Mouse (Mus musculus) liver, postnatal 0 days (tissue): ENCODE results near the gene Hspb1. TPM values are rescaled to one million over a fixed set of nuclear protein-coding genes. Genes with fewer than 3 reads are reported as not detected.

ENCODE experiments used
- ATAC-seq: fragments of 200-750 bp; cut with Nextera tagmentation; 2 replicates; pipeline ENCODE4 v1.8.0; 2017; ENCODE audit warnings: mild to moderate bottlenecking, moderate library complexity
- DNase-seq: peaks from one replicate; pipeline ENCODE4 v3.0.0-alpha.2; 2016
- H3K27ac ChIP-seq: fragments of 300-500 bp; sonication (generic); 2 replicates; pipeline ENCODE4 v1.5.1; 2014; ENCODE audit warnings: antibody characterized with exemption, moderate library complexity, mild to moderate bottlenecking, low read depth
- H3K27me3 ChIP-seq: fragments of 300-500 bp; sonication (generic); 2 replicates; pipeline ENCODE4 v1.6.1; 2014; ENCODE audit warnings: low read length, control low read depth, mixed read lengths; ENCODE audit not compliant: insufficient read depth
- H3K36me3 ChIP-seq: fragments of 300-500 bp; sonication (generic); replicated peaks from 2 replicates; pipeline ENCODE4 v1.6.1; 2014; ENCODE audit warnings: mild to moderate bottlenecking, control low read depth, low read length, moderate library complexity, mixed read lengths; ENCODE audit not compliant: insufficient read depth
- H3K4me1 ChIP-seq: fragments of 300-500 bp; sonication (generic); 2 replicates; pipeline ENCODE4 v1.6.1; 2014; ENCODE audit warnings: antibody characterized with exemption, mild to moderate bottlenecking, control low read depth; ENCODE audit not compliant: insufficient read depth
- H3K4me2 ChIP-seq: fragments of 300-500 bp; sonication (generic); 2 replicates; pipeline ENCODE4 v1.6.1; 2014; ENCODE audit warnings: low read depth, mild to moderate bottlenecking, low read length, moderate library complexity, mixed read lengths
- H3K4me3 ChIP-seq: fragments of 300-500 bp; sonication (generic); 2 replicates; pipeline ENCODE4 v1.5.1; 2014; ENCODE audit warnings: low read depth, low read length
- H3K9ac ChIP-seq: fragments of 300-500 bp; sonication (generic); replicated peaks from 2 replicates; pipeline ENCODE4 v1.6.1; 2014; ENCODE audit warnings: mild to moderate bottlenecking, moderate library complexity
- H3K9me3 ChIP-seq: fragments of 300-500 bp; sonication (generic); 2 replicates; pipeline ENCODE4 v1.6.1; 2016; ENCODE audit warnings: mild to moderate bottlenecking, control low read depth, low read length, mixed read lengths
- CTCF ChIP-seq: sonication (generic); IDR thresholded peaks from 2 replicates; pipeline ENCODE4 v1.5.1; 2016; ENCODE audit warnings: antibody characterized with exemption, low read depth
- EP300 ChIP-seq: IDR thresholded peaks from 2 replicates; pipeline ENCODE4 v1.6.1; 2016; ENCODE audit warnings: antibody characterized with exemption, low read depth, mild to moderate bottlenecking
- WGBS: fragments of 180-500 bp; shearing (Covaris S2); extraction: QIAGEN DNeasy Blood & Tissue Kit; methylation state at CpG from one replicate; pipeline ENCODE4 v1.1.7; 2014; ENCODE audit not compliant: insufficient replicate concordance; 5-methylcytosine and 5-hydroxymethylcytosine counted together
- polyA plus RNA-seq: library from polyadenylated mRNA; unstranded; fragments of >200 nt; fragmentation: Nextera tagmentation; extraction: Ambion mirVana; gene quantifications from 2 replicates; pipeline ENCODE4 v1.2.1, GENCODE M21; 2015

Gene Hspb1
- polyA plus RNA-seq, 1 experiment from 2014 or later = 4.5 TPM

GRCm38 (mm10) chr5:135933222-135933899, 45.6 kb downstream of the Hspb1 start:
- no peak for ATAC-seq
- Histone ChIP-seq H3K4me3 (peak overlapping the region; percentile 78), H3K27ac (peak overlapping the region; percentile 98), H3K4me2 (peak overlapping the region; percentile 76), H3K9me3 (no peaks in the 10 kb centered on the region), H3K27me3 (no peaks in the 10 kb centered on the region), H3K9ac (peak overlapping the region; percentile 84), H3K36me3 (peaks cover 31% of the 10 kb centered on the region), H3K4me1 (peaks cover 15% of the 10 kb centered on the region)
- WGBS = 8% methylated on average over 12 of the region's 12 CpGs
- no peak for DNase-seq
- TF ChIP-seq EP300 (no peak), CTCF (no peak)

GRCm38 (mm10) chr5:135933900-135934441, 46.3 kb downstream of the Hspb1 start:
- Histone ChIP-seq H3K9me3 (no peaks in the 10 kb centered on the region), H3K4me1 (peaks cover 13% of the 10 kb centered on the region), H3K9ac (peak overlapping the region; percentile 84), H3K36me3 (peaks cover 30% of the 10 kb centered on the region), H3K27me3 (no peaks in the 10 kb centered on the region), H3K27ac (peak overlapping the region; percentile 98), H3K4me3 (peak overlapping the region; percentile 78), H3K4me2 (peak overlapping the region; percentile 76)
- under 1% methylated on average over 33 of the region's 35 CpGs for WGBS
- DNase-seq (peak; percentile 82), ATAC-seq (peak; percentile 60)
- TF ChIP-seq EP300 (no peak), CTCF (no peak)

GRCm38 (mm10) chr5:135934481-135935175, 46.9 kb downstream of the Hspb1 start, which contains the start of gene Ywhag:
Gene Ywhag, minus strand, starts transcription at chr5:135934616.
- H3K9ac ChIP-seq = peak within 1 kb of the TSS; percentile 84
- peak; percentile 60; the same call in 1 of the 2 replicates for TF ChIP-seq EP300
- peak; percentile 76 for TF ChIP-seq CTCF
- peaks cover 23% of the 10 kb centered on the region for H3K36me3 ChIP-seq
- H3K4me1 ChIP-seq = peaks cover 11% of the 10 kb centered on the region
- H3K27me3 ChIP-seq = no peaks in the 10 kb centered on the region
- DNase-seq (peak; percentile 98), ATAC-seq (peak; percentile 91)
- WGBS = 1% methylated on average over 34 of the region's 48 CpGs
- H3K4me3 ChIP-seq = peak within 1 kb of the TSS; percentile 78
- H3K4me2 ChIP-seq = peak within 1 kb of the TSS; percentile 76
- H3K27ac ChIP-seq = peak within 1 kb of the TSS; percentile 98
- no peaks in the 10 kb centered on the region for H3K9me3 ChIP-seq

GRCm38 (mm10) chr5:135935176-135935523, 47.4 kb downstream of the Hspb1 start:
- DNase-seq = no peak
- WGBS = 47% methylated on average over 7 of the region's 7 CpGs
- H3K9me3 ChIP-seq = no peaks in the 10 kb centered on the region

GRCm38 (mm10) chr5:135935641-135936190, 48.0 kb downstream of the Hspb1 start:
- no peak overlapping the region for H3K9ac ChIP-seq
- 62% methylated on average over 6 of the region's 6 CpGs for WGBS
- H3K4me2 ChIP-seq = 0 out of 2 replicates have a peak overlapping the region, but pooled peaks have one; percentile 76
- DNase-seq (no peak), ATAC-seq (no peak)
- H3K36me3 ChIP-seq = peaks cover 12% of the 10 kb centered on the region
- peaks cover 11% of the 10 kb centered on the region for H3K4me1 ChIP-seq
- TF ChIP-seq EP300 (no peak; the same call in 1 of the 2 replicates), CTCF (no peak)
- H3K27me3 ChIP-seq = no peaks in the 10 kb centered on the region
- peak overlapping the region; percentile 98; the same call in 1 of the 2 replicates for H3K27ac ChIP-seq
- H3K9me3 ChIP-seq = no peaks in the 10 kb centered on the region
- no peak overlapping the region for H3K4me3 ChIP-seq

More at GRCm38 (mm10) chr5:135935176-135935523, 47.4 kb downstream of the Hspb1 start:
- Histone ChIP-seq H3K36me3 (peaks cover 18% of the 10 kb centered on the region), H3K4me1 (peaks cover 11% of the 10 kb centered on the region), H3K27ac (peak overlapping the region; percentile 98), H3K9ac (peak overlapping the region; percentile 84; the same call in 1 of the 2 replicates), H3K27me3 (no peaks in the 10 kb centered on the region), H3K4me2 (peak overlapping the region; percentile 76), H3K4me3 (peak overlapping the region; percentile 78)
- ATAC-seq = peak; percentile 40
- TF ChIP-seq CTCF = no peak
- 0 out of 2 replicates have a peak, but pooled peaks have one; percentile 18 for TF ChIP-seq EP300

Other genes with a start within 250 kb of the Hspb1 start
- gene Por, start 217.9 kb upstream of the Hspb1 start, polyA plus RNA-seq = 302 and 303 TPM in 2 replicates
- 80.8 and 82.7 TPM in 2 replicates for gene Tmem120a, start 143.5 kb upstream of the Hspb1 start, polyA plus RNA-seq
- gene Styxl1, start 109.5 kb upstream of the Hspb1 start, polyA plus RNA-seq = 0.46 and 0.49 TPM in 2 replicates
- 296 and 319 TPM in 2 replicates for gene Mdh2, start 109.4 kb upstream of the Hspb1 start, polyA plus RNA-seq
- not detected in 2 replicates for gene Srrm3, start 81.0 kb upstream of the Hspb1 start, polyA plus RNA-seq
- gene Ywhag, start 46.7 kb downstream of the Hspb1 start, polyA plus RNA-seq = 56.7 and 66.8 TPM in 2 replicates
- gene Ssc4d, start 86.6 kb downstream of the Hspb1 start, polyA plus RNA-seq = 1.7 and 1.9 TPM in 2 replicates
- not detected in 2 replicates for gene Zp3, start 92.2 kb downstream of the Hspb1 start, polyA plus RNA-seq
- gene Dtx2, start 106.9 kb downstream of the Hspb1 start, polyA plus RNA-seq = 4.8 and 4.9 TPM in 2 replicates
- 4.0 and 4.7 TPM in 2 replicates for gene Upk3b, start 150.6 kb downstream of the Hspb1 start, polyA plus RNA-seq
- not detected in 2 replicates for gene Upk3bl, start 166.6 kb downstream of the Hspb1 start, polyA plus RNA-seq
- 2.1 TPM in 2 replicates for gene Rasa4, start 196.0 kb downstream of the Hspb1 start, polyA plus RNA-seq
- 99.8 and 112 TPM in 2 replicates for gene Polr2j, start 228.7 kb downstream of the Hspb1 start, polyA plus RNA-seq
- 13.7 and 16.5 TPM in 2 replicates for gene Lrwd1, start 248.2 kb downstream of the Hspb1 start, polyA plus RNA-seq
- gene Alkbh4, start 248.2 kb downstream of the Hspb1 start, polyA plus RNA-seq = 8.8 and 9.2 TPM in 2 replicates